Mouse (Mus musculus) liver, embryonic 12.5 days (tissue): ENCODE data around the gene Glb1. TPM values are rescaled to one million over a fixed set of nuclear protein-coding genes. Genes with fewer than 3 reads are reported as not detected.
A peak's percentile ranks its signal among the peaks of the same experiment; 100 is the strongest.
"Not testable (repeated sequence)": the region's sequence is repeated elsewhere in the genome, so short reads cannot be mapped to it uniquely, and the experiment has no call there.

Experiments used
- ATAC-seq: fragments of 200-750 bp; cut with Nextera tagmentation; 2 replicates; pipeline ENCODE4 v1.8.0; 2017; ENCODE audit warnings: moderate number of reproducible peaks, mild to moderate bottlenecking, moderate library complexity
- H3K27ac ChIP-seq: fragments of 300-500 bp; sonication (generic); 2 replicates; pipeline ENCODE4 v1.5.1; 2016; ENCODE audit warnings: mild to moderate bottlenecking
- H3K27me3 ChIP-seq: fragments of 300-500 bp; sonication (generic); replicated peaks from 2 replicates; pipeline ENCODE4 v1.6.1; 2016; ENCODE audit warnings: mild to moderate bottlenecking, moderate library complexity
- H3K36me3 ChIP-seq: fragments of 300-500 bp; sonication (generic); 2 replicates; pipeline ENCODE4 v1.6.1; 2016; ENCODE audit warnings: mild to moderate bottlenecking, moderate library complexity
- H3K4me1 ChIP-seq: fragments of 300-500 bp; sonication (generic); 2 replicates; pipeline ENCODE4 v1.6.1; 2016
- H3K4me2 ChIP-seq: fragments of 300-500 bp; sonication (generic); 2 replicates; pipeline ENCODE4 v1.6.1; 2016; ENCODE audit warnings: mild to moderate bottlenecking, moderate library complexity
- H3K4me3 ChIP-seq: fragments of 300-500 bp; sonication (generic); 2 replicates; pipeline ENCODE4 v1.5.1; 2016; ENCODE audit warnings: mild to moderate bottlenecking, moderate library complexity
- H3K9ac ChIP-seq: fragments of 300-500 bp; sonication (generic); 2 replicates; pipeline ENCODE4 v1.6.1; 2016; ENCODE audit warnings: mild to moderate bottlenecking, moderate library complexity
- H3K9me3 ChIP-seq: fragments of 300-500 bp; sonication (generic); replicated peaks from 2 replicates; pipeline ENCODE4 v1.6.1; 2016; ENCODE audit warnings: mild to moderate bottlenecking, moderate library complexity
- WGBS: fragments of 180-500 bp; shearing (Covaris S2); methylation state at CpG from one replicate; pipeline ENCODE4 v1.1.7; 2016; ENCODE audit not compliant: insufficient replicate concordance; 5-methylcytosine and 5-hydroxymethylcytosine counted together
- polyA plus RNA-seq: library from polyadenylated mRNA; unstranded; fragments of >200 nt; fragmentation: Nextera tagmentation; extraction: Ambion mirVana; gene quantifications from 2 replicates; pipeline ENCODE4 v1.2.1, GENCODE M21; 2016

Glb1 gene
- polyA plus RNA-seq = 16.7 and 17.7 TPM in 2 replicates

GRCm38 (mm10) chr9:114400949-114401684 lies at the start of gene Glb1, which contains the start of gene Tmppe:
TSS of gene Glb1 (plus strand) at chr9:114401076.
TSS of gene Tmppe (plus strand) at chr9:114401105.
- Histone ChIP-seq H3K9ac (peak within 1 kb of the TSS; percentile 85), H3K36me3 (peaks cover 25% of the 10 kb centered on the region), H3K4me1 (peaks cover 33% of the 10 kb centered on the region), H3K27me3 (no peaks in the 10 kb centered on the region), H3K4me3 (peak within 1 kb of the TSS; percentile 79), H3K4me2 (peak within 1 kb of the TSS; percentile 91), H3K27ac (peak within 1 kb of the TSS; percentile 84), H3K9me3 (no peaks in the 10 kb centered on the region)
- peak; percentile 90 for ATAC-seq
- WGBS = under 1% methylated on average over 73 of the region's 73 CpGs

- ATAC-seq = peak; percentile 51
- Histone ChIP-seq H3K4me1 (peaks cover 5% of the 10 kb centered on the region; the same call in 1 of the 2 replicates), H3K27me3 (peaks cover 28% of the 10 kb centered on the region), H3K9ac (peak overlapping the region; percentile 46), H3K9me3 (no peaks in the 10 kb centered on the region), H3K27ac (no peak overlapping the region), H3K4me2 (peak overlapping the region; percentile 76), H3K4me3 (peak overlapping the region; percentile 52), H3K36me3 (no peaks in the 10 kb centered on the region)
- WGBS = 2% methylated on average over 48 of the region's 48 CpGs
Measured at GRCm38 (mm10) chr9:114367783-114368470, 32.9 kb upstream of the Glb1 start.

GRCm38 (mm10) chr9:114368471-114368858 lies 32.4 kb upstream of the Glb1 start:
- H3K9me3 ChIP-seq = no peaks in the 10 kb centered on the region
- 0 out of 2 replicates have a peak, but pooled peaks cover 3% of the 10 kb centered on the region for H3K36me3 ChIP-seq
- H3K4me3 ChIP-seq = peak overlapping the region; percentile 52
- 14% methylated on average over 12 of the region's 12 CpGs for WGBS
- no peak overlapping the region for H3K27ac ChIP-seq
- ATAC-seq = no peak
- H3K27me3 ChIP-seq = peaks cover 28% of the 10 kb centered on the region
- peak overlapping the region; percentile 76 for H3K4me2 ChIP-seq
- H3K4me1 ChIP-seq = peaks cover 5% of the 10 kb centered on the region; the same call in 1 of the 2 replicates
- H3K9ac ChIP-seq = peak overlapping the region; percentile 46

GRCm38 (mm10) chr9:114369389-114369788 lies 31.5 kb upstream of the Glb1 start:
- H3K27me3 ChIP-seq = peaks cover 28% of the 10 kb centered on the region
- not testable (repeated sequence) for ATAC-seq, H3K9ac ChIP-seq, H3K4me3 ChIP-seq, H3K4me1 ChIP-seq, H3K36me3 ChIP-seq, H3K9me3 ChIP-seq, H3K27ac ChIP-seq, H3K4me2 ChIP-seq
- 56% methylated on average over 5 of the region's 5 CpGs for WGBS

GRCm38 (mm10) chr9:114371717-114372116 lies 29.2 kb upstream of the Glb1 start:
- WGBS = 38% methylated on average over 5 of the region's 5 CpGs
- Histone ChIP-seq H3K27me3 (peaks cover 20% of the 10 kb centered on the region), H3K36me3 (peaks cover 13% of the 10 kb centered on the region; the same call in 1 of the 2 replicates)
- H3K4me3 ChIP-seq, H3K9me3 ChIP-seq, H3K4me2 ChIP-seq, H3K9ac ChIP-seq, H3K4me1 ChIP-seq, H3K27ac ChIP-seq: not testable (repeated sequence)
- ATAC-seq = 0 out of 2 replicates have a peak, but pooled peaks have one; percentile 11

- Histone ChIP-seq H3K9ac (no peak overlapping the region), H3K4me1 (no peaks in the 10 kb centered on the region), H3K27me3 (no peaks in the 10 kb centered on the region), H3K9me3 (no peaks in the 10 kb centered on the region), H3K4me3 (no peak overlapping the region), H3K27ac (no peak overlapping the region), H3K4me2 (no peak overlapping the region), H3K36me3 (peaks cover 39% of the 10 kb centered on the region)
- WGBS = 70% methylated on average over 10 of the region's 10 CpGs
- ATAC-seq = no peak; the same call in 1 of the 2 replicates
Measured at GRCm38 (mm10) chr9:114375276-114375962, 25.5 kb upstream of the Glb1 start.

- Histone ChIP-seq H3K4me1 (no peaks in the 10 kb centered on the region), H3K27me3 (no peaks in the 10 kb centered on the region), H3K4me2 (no peak overlapping the region), H3K9me3 (no peaks in the 10 kb centered on the region), H3K36me3 (peaks cover 39% of the 10 kb centered on the region), H3K27ac (no peak overlapping the region), H3K9ac (no peak overlapping the region), H3K4me3 (no peak overlapping the region)
- 84% methylated on average over 10 of the region's 10 CpGs for WGBS
- no peak for ATAC-seq
Measured at GRCm38 (mm10) chr9:114377168-114377567, 23.7 kb upstream of the Glb1 start.

- ATAC-seq = no peak
- no peak overlapping the region for H3K27ac ChIP-seq
- no peak overlapping the region for H3K4me2 ChIP-seq
- no peak overlapping the region for H3K4me3 ChIP-seq
- peaks cover 41% of the 10 kb centered on the region for H3K36me3 ChIP-seq
- no peaks in the 10 kb centered on the region for H3K4me1 ChIP-seq
- H3K9ac ChIP-seq = no peak overlapping the region
- whole genome bisulfite sequencing = 75% methylated on average over 12 of the region's 12 CpGs
- no peaks in the 10 kb centered on the region for H3K9me3 ChIP-seq
- no peaks in the 10 kb centered on the region for H3K27me3 ChIP-seq
Measured at GRCm38 (mm10) chr9:114379871-114380270, 21.0 kb upstream of the Glb1 start.

GRCm38 (mm10) chr9:114380881-114381733 lies 19.8 kb upstream of the Glb1 start:
- WGBS = 62% methylated on average over 17 of the region's 17 CpGs
- ATAC-seq = peak; percentile 48
- Histone ChIP-seq H3K4me2 (no peak overlapping the region), H3K9ac (no peak overlapping the region), H3K4me3 (no peak overlapping the region), H3K9me3 (no peaks in the 10 kb centered on the region), H3K4me1 (no peaks in the 10 kb centered on the region), H3K27me3 (no peaks in the 10 kb centered on the region), H3K27ac (no peak overlapping the region), H3K36me3 (peaks cover 50% of the 10 kb centered on the region)

- ATAC-seq = no peak
Measured at GRCm38 (mm10) chr9:114382936-114383710, 17.8 kb upstream of the Glb1 start.

More at GRCm38 (mm10) chr9:114382936-114383710, 17.8 kb upstream of the Glb1 start:
- peaks cover 5% of the 10 kb centered on the region; the same call in 1 of the 2 replicates for H3K4me1 ChIP-seq
- H3K27me3 ChIP-seq = no peaks in the 10 kb centered on the region
- no peak overlapping the region for H3K4me2 ChIP-seq
- peaks cover 38% of the 10 kb centered on the region for H3K36me3 ChIP-seq
- no peak overlapping the region for H3K27ac ChIP-seq
- no peak overlapping the region for H3K4me3 ChIP-seq
- no peak overlapping the region for H3K9ac ChIP-seq
- no peaks in the 10 kb centered on the region for H3K9me3 ChIP-seq
- WGBS = 85% methylated on average over 17 of the region's 17 CpGs
